Mouse (Mus musculus) stomach, postnatal 0 days (tissue): Measurements from ENCODE around the gene Katnal1. TPM values are rescaled to one million over a fixed set of nuclear protein-coding genes. Genes with fewer than 3 reads are reported as not detected.

ENCODE experiments used
- ATAC-seq: fragments of 200-750 bp; cut with Nextera tagmentation; 2 replicates; pipeline ENCODE4 v1.8.0; 2017; ENCODE audit not compliant: low FRiP score, low TSS enrichment
- DNase-seq: peaks from one replicate; pipeline ENCODE4 v3.0.0-alpha.2; 2016; ENCODE audit warnings: low spot score
- H3K27ac ChIP-seq: fragments of 300-500 bp; sonication (generic); replicated peaks from 2 replicates; pipeline ENCODE4 v1.5.1; 2014; ENCODE audit warnings: mild to moderate bottlenecking, control low read depth
- H3K27me3 ChIP-seq: fragments of 300-500 bp; sonication (generic); 2 replicates; pipeline ENCODE4 v1.6.1; 2014; ENCODE audit warnings: low read length; ENCODE audit not compliant: control insufficient read depth, insufficient read depth
- H3K36me3 ChIP-seq: fragments of 300-500 bp; sonication (generic); 2 replicates; pipeline ENCODE4 v1.6.1; 2014; ENCODE audit warnings: low read length, mixed read lengths; ENCODE audit not compliant: control insufficient read depth, insufficient read depth
- H3K4me1 ChIP-seq: fragments of 300-500 bp; sonication (generic); replicated peaks from 2 replicates; pipeline ENCODE4 v1.6.1; 2014; ENCODE audit warnings: antibody characterized with exemption; ENCODE audit not compliant: control insufficient read depth, insufficient read depth
- H3K4me2 ChIP-seq: fragments of 300-500 bp; sonication (generic); replicated peaks from 2 replicates; pipeline ENCODE4 v1.6.1; 2014; ENCODE audit warnings: low read depth, mild to moderate bottlenecking, control low read depth, moderate library complexity
- H3K4me3 ChIP-seq: fragments of 300-500 bp; sonication (generic); 2 replicates; pipeline ENCODE4 v1.5.1; 2014; ENCODE audit warnings: low read depth, low read length, control low read depth
- H3K9ac ChIP-seq: fragments of 300-500 bp; sonication (generic); 2 replicates; pipeline ENCODE4 v1.6.1; 2014; ENCODE audit warnings: mild to moderate bottlenecking, low read length, control low read depth, mixed read lengths
- H3K9me3 ChIP-seq: fragments of 300-500 bp; sonication (generic); 2 replicates; pipeline ENCODE4 v1.6.1; 2016; ENCODE audit warnings: low read length; ENCODE audit not compliant: control insufficient read depth
- CTCF ChIP-seq: IDR thresholded peaks from 2 replicates; pipeline ENCODE4 v1.5.1; 2016; ENCODE audit warnings: antibody characterized with exemption, low read depth, mild to moderate bottlenecking, moderate library complexity
- EP300 ChIP-seq: optimal IDR thresholded peaks from 2 replicates; pipeline ENCODE3; 2016; ENCODE audit warnings: antibody characterized with exemption
- WGBS: fragments of 180-500 bp; shearing (Covaris S2); extraction: QIAGEN DNeasy Blood & Tissue Kit; methylation state at CpG from one replicate; pipeline ENCODE4 v1.1.7; 2014; 5-methylcytosine and 5-hydroxymethylcytosine counted together
- polyA plus RNA-seq: library from polyadenylated mRNA; unstranded; fragments of >200 nt; fragmentation: Nextera tagmentation; extraction: Ambion mirVana; gene quantifications from 2 replicates; pipeline ENCODE4 v1.2.1, GENCODE M21; 2015

The Katnal1 gene
- polyA plus RNA-seq, 1 experiment from 2014 or later, result 4.1 TPM

GRCm38 (mm10) chr5:148867171-148867570, 61.9 kb downstream of the Katnal1 start:
- DNase-seq (no peak), ATAC-seq (no peak)
- Histone ChIP-seq H3K27ac (no peak overlapping the region), H3K9me3 (no peaks in the 10 kb centered on the region), H3K27me3 (no peaks in the 10 kb centered on the region), H3K4me2 (no peak overlapping the region), H3K9ac (no peak overlapping the region), H3K4me3 (no peak overlapping the region), H3K4me1 (no peaks in the 10 kb centered on the region), H3K36me3 (no peaks in the 10 kb centered on the region)
- TF ChIP-seq EP300 (no peak), CTCF (no peak)
- WGBS, result 57% methylated on average over 7 of the region's 7 CpGs

- Histone ChIP-seq H3K9ac (no peak overlapping the region), H3K4me1 (no peaks in the 10 kb centered on the region), H3K4me3 (no peak overlapping the region), H3K9me3 (no peaks in the 10 kb centered on the region), H3K27ac (no peak overlapping the region), H3K27me3 (no peaks in the 10 kb centered on the region), H3K36me3 (no peaks in the 10 kb centered on the region), H3K4me2 (no peak overlapping the region)
- WGBS, result 45% methylated on average over 10 of the region's 10 CpGs
- DNase-seq, result no peak
- no peak for TF ChIP-seq CTCF
- no peak for TF ChIP-seq EP300
- no peak for ATAC-seq
Measured at GRCm38 (mm10) chr5:148866571-148866970, 62.5 kb downstream of the Katnal1 start.

- TF ChIP-seq CTCF, result no peak
- TF ChIP-seq EP300, result no peak
- H3K4me3 ChIP-seq, result no peak overlapping the region
- no peaks in the 10 kb centered on the region for H3K36me3 ChIP-seq
- no peaks in the 10 kb centered on the region for H3K27me3 ChIP-seq
- H3K9ac ChIP-seq, result no peak overlapping the region
- no peak overlapping the region for H3K4me2 ChIP-seq
- 75% methylated on average over 6 of the region's 6 CpGs for WGBS
- DNase-seq, result no peak
- ATAC-seq, result no peak
- H3K27ac ChIP-seq, result no peak overlapping the region
- H3K4me1 ChIP-seq, result no peaks in the 10 kb centered on the region
- no peaks in the 10 kb centered on the region for H3K9me3 ChIP-seq
Measured at GRCm38 (mm10) chr5:148863409-148863808, 65.7 kb downstream of the Katnal1 start.

DNA sequence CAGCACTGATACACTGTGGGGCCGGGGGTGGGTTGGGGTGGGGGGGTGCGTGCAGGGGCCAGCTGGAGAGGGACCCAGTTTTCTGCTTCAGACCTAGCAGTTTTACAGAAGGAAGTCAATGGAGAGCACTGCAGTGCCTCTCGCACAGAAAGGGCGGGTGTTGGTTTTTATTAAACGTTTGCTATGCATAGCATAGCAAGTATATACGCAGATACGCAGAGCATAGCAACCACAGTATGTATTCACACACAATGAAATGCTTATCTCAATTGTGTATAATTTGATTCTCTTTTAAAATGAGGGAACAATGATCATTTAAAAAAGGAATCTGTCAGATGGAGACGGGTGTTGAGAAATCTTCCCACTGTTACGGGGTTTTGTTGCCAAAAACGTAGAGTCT, 66.3 kb downstream of the Katnal1 start:
- no peak overlapping the region for H3K9ac ChIP-seq
- H3K27ac ChIP-seq, result no peak overlapping the region
- no peak overlapping the region for H3K4me2 ChIP-seq
- no peaks in the 10 kb centered on the region for H3K36me3 ChIP-seq
- DNase-seq, result no peak
- H3K4me3 ChIP-seq, result no peak overlapping the region
- 58% methylated on average over 10 of the region's 10 CpGs for WGBS
- ATAC-seq, result no peak
- no peaks in the 10 kb centered on the region for H3K4me1 ChIP-seq
- no peak for TF ChIP-seq EP300
- no peak for TF ChIP-seq CTCF
- no peaks in the 10 kb centered on the region for H3K9me3 ChIP-seq
- H3K27me3 ChIP-seq, result no peaks in the 10 kb centered on the region

- H3K4me2 ChIP-seq, result no peak overlapping the region
- no peak overlapping the region for H3K27ac ChIP-seq
- H3K36me3 ChIP-seq, result no peaks in the 10 kb centered on the region
- no peak overlapping the region for H3K4me3 ChIP-seq
- no peaks in the 10 kb centered on the region for H3K27me3 ChIP-seq
- H3K9ac ChIP-seq, result no peak overlapping the region
- H3K9me3 ChIP-seq, result no peaks in the 10 kb centered on the region
- TF ChIP-seq EP300, result no peak
- no peak for TF ChIP-seq CTCF
- no peaks in the 10 kb centered on the region for H3K4me1 ChIP-seq
- ATAC-seq, result no peak
- whole genome bisulfite sequencing, result 56% methylated on average over 8 of the region's 8 CpGs
- no peak for DNase-seq
Measured at GRCm38 (mm10) chr5:148862136-148862535, 67.0 kb downstream of the Katnal1 start.

DNA sequence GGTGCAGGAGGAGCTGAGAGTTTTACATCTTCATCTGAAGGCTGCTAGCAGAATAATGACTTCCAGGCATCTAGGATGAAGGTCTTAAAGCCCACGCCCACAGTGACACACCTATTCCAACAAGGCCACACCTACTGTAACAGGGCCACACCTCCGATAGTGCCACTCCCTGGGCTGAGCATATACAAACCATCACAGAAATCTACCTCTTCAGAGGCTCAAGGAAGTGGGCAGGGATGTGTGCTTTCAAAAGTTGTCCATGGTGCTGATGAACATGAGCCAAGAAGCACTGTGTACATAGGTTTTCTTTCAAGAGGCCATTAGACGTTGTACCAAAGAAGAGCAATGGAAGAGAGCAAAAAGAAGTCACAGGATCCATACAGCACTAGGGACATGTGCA, 71.6 kb downstream of the Katnal1 start:
- 50% methylated on average over 3 of the region's 3 CpGs for WGBS
- Histone ChIP-seq H3K9ac (no peak overlapping the region), H3K36me3 (no peaks in the 10 kb centered on the region), H3K4me1 (no peaks in the 10 kb centered on the region), H3K9me3 (no peaks in the 10 kb centered on the region), H3K27ac (no peak overlapping the region), H3K4me3 (no peak overlapping the region), H3K27me3 (no peaks in the 10 kb centered on the region), H3K4me2 (no peak overlapping the region)
- ATAC-seq (peak; percentile 64; the same call in 1 of the 2 replicates), DNase-seq (peak; percentile 37)
- TF ChIP-seq EP300 (no peak), CTCF (no peak)
